Mouse (Mus musculus) liver, embryonic 13.5 days (tissue): ENCODE results near the gene Rab37. TPM values are rescaled to one million over a fixed set of nuclear protein-coding genes. Genes with fewer than 3 reads are reported as not detected.

Experiments used
- ATAC-seq: fragments of 200-750 bp; cut with Nextera tagmentation; 2 replicates; pipeline ENCODE4 v1.8.0; 2017; ENCODE audit warnings: low read depth, mild to moderate bottlenecking, moderate number of reproducible peaks, moderate library complexity
- DNase-seq: peaks from one replicate; pipeline ENCODE4 v3.0.0; 2022
- H3K27ac ChIP-seq: fragments of 300-500 bp; sonication (generic); 2 replicates; pipeline ENCODE4 v1.5.1; 2015; ENCODE audit warnings: moderate library complexity, mild to moderate bottlenecking, inconsistent platforms
- H3K27me3 ChIP-seq: fragments of 300-500 bp; sonication (generic); 2 replicates; pipeline ENCODE4 v1.6.1; 2015; ENCODE audit warnings: mild to moderate bottlenecking, inconsistent platforms
- H3K36me3 ChIP-seq: fragments of 300-500 bp; sonication (generic); 2 replicates; pipeline ENCODE4 v1.6.1; 2015; ENCODE audit warnings: mild to moderate bottlenecking, inconsistent platforms
- H3K4me1 ChIP-seq: fragments of 300-500 bp; sonication (generic); replicated peaks from 2 replicates; pipeline ENCODE4 v1.6.1; 2015; ENCODE audit warnings: inconsistent platforms
- H3K4me2 ChIP-seq: fragments of 300-500 bp; sonication (generic); 2 replicates; pipeline ENCODE4 v1.6.1; 2015; ENCODE audit warnings: inconsistent platforms, mild to moderate bottlenecking, moderate library complexity
- H3K4me3 ChIP-seq: fragments of 300-500 bp; sonication (generic); replicated peaks from 2 replicates; pipeline ENCODE4 v1.5.1; 2015; ENCODE audit warnings: mild to moderate bottlenecking, inconsistent platforms
- H3K9ac ChIP-seq: fragments of 300-500 bp; sonication (generic); 2 replicates; pipeline ENCODE4 v1.6.1; 2015; ENCODE audit warnings: mild to moderate bottlenecking, inconsistent platforms
- H3K9me3 ChIP-seq: fragments of 300-500 bp; sonication (generic); replicated peaks from 2 replicates; pipeline ENCODE4 v1.6.1; 2016; ENCODE audit warnings: inconsistent platforms
- WGBS: fragments of 180-500 bp; shearing (Covaris S2); methylation state at CpG from one replicate; pipeline ENCODE4 v1.1.7; 2015; ENCODE audit not compliant: insufficient replicate concordance; 5-methylcytosine and 5-hydroxymethylcytosine counted together
- polyA plus RNA-seq: library from polyadenylated mRNA; unstranded; fragments of >200 nt; fragmentation: Nextera tagmentation; extraction: Ambion mirVana; gene quantifications from 2 replicates; pipeline ENCODE4 v1.2.1, GENCODE M21; 2015

Rab37 gene
- polyA plus RNA-seq, 1 experiment from 2014 or later = 3.6 TPM

DNA sequence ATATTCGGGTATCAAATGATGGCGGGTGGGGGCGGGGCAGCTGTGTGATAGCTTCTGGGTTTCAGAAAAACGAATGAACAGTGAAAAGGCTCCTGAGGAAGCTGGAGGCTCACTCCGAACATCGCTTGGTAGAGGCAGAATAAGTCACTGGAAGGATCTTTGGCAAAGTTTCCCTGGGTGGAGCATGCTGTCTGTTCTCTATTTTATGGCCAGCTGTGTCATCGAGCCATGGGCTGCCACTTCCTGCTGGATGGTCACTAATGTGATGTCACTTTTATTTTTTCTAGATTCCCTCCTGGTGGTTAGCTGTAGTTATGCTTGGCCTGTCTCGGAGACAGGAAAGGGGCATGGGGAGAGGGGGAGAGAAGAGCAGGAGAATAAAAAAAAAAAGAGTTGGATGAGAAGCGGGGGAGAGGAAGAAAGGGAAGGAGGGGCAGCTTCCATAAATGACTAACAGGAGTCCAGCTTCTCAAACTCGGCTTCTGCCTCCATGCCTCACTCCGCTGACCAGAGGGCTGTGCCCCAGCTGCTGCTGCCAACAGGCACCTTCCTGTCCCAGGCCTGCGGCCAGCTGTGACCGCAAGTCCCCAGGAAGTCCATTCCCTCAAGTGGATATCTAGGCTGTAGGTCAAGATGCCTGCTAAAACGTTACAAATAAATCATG, 19.5 kb upstream of the Rab37 start:
- H3K9me3 ChIP-seq = no peaks in the 10 kb centered on the region
- no peak overlapping the region for H3K9ac ChIP-seq
- ATAC-seq = no peak
- no peak overlapping the region for H3K27ac ChIP-seq
- peak overlapping the region; percentile 23 for H3K4me2 ChIP-seq
- no peak overlapping the region for H3K4me3 ChIP-seq
- no peaks in the 10 kb centered on the region for H3K36me3 ChIP-seq
- peaks cover 28% of the 10 kb centered on the region for H3K4me1 ChIP-seq
- 13% methylated on average over 14 of the region's 14 CpGs for WGBS
- DNase-seq = no peak
- H3K27me3 ChIP-seq = no peaks in the 10 kb centered on the region

DNA sequence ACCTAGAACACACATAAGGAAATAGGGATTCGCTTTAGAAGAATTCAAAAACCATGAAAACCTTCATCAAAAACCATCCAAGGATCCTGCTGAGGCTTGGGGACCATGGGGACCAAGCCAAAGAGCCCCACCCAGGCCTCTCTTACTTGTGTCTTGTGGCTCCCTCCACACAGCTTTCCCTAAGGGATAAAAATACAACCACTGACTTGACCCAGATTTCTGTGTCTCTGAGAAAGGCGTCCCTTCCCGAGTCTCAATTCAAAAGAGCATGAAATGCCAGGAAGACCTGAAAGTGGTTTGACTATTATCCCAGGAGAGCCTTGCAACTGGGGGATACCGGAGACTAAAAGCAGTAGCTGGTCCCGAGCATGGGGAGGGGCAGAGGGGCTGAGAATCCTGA, 18.2 kb upstream of the Rab37 start:
- 56% methylated on average over 5 of the region's 5 CpGs for WGBS
- DNase-seq = no peak
- peaks cover 28% of the 10 kb centered on the region for H3K4me1 ChIP-seq

DNA sequence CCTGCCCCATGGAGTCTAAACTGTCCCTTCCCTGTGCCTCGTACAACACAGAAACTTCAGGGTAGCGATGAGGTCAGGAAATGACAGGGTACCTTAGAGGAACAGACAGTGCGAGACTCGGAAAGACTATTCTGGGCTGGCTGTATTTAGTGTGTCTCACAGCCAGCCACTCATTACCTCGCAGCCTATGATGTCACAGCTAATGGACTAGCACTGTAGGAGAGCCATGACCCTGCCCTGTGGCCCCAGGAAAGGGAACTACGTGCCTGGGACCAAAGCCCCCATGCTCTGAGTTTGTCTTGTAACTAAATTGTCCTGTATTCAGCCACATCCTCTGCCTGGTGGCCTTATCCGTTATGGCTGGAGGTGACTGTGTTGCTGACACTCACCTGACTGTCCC, 15.8 kb upstream of the Rab37 start:
- peak; percentile 57 for ATAC-seq
- peaks cover 36% of the 10 kb centered on the region for H3K4me1 ChIP-seq
- H3K4me2 ChIP-seq = no peak overlapping the region
- H3K9me3 ChIP-seq = no peaks in the 10 kb centered on the region
- no peak overlapping the region for H3K9ac ChIP-seq
- no peak for DNase-seq
- H3K27me3 ChIP-seq = no peaks in the 10 kb centered on the region
- no peak overlapping the region for H3K4me3 ChIP-seq
- peak overlapping the region; percentile 79 for H3K27ac ChIP-seq
- 15% methylated on average over 7 of the region's 7 CpGs for WGBS
- H3K36me3 ChIP-seq = no peaks in the 10 kb centered on the region

More for the DNA sequence above, 18.2 kb upstream of the Rab37 start:
- H3K9me3 ChIP-seq = no peaks in the 10 kb centered on the region
- no peak overlapping the region for H3K27ac ChIP-seq
- no peaks in the 10 kb centered on the region for H3K36me3 ChIP-seq
- H3K4me3 ChIP-seq = no peak overlapping the region
- H3K9ac ChIP-seq = no peak overlapping the region
- H3K27me3 ChIP-seq = no peaks in the 10 kb centered on the region
- no peak for ATAC-seq
- no peak overlapping the region for H3K4me2 ChIP-seq

DNA sequence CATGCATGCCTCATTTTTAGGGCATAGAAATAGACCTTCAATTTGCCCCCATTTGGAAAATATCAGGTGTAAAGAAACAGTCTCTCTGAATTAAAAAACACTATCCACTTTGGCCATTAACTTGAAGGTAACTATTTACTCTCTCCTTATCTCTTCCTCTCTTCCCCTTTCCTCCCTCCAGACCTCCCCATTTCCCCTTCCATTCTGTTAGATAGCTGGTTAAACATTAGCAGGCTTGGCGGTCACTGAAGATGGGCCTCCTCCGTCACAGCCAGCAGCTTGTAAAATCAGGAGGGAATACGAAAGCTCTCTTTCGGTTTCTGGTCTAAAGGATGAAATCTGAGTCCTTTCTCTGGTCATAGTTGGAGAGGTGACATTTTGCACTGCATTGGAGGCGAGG, 15.4 kb upstream of the Rab37 start:
- H3K4me3 ChIP-seq = no peak overlapping the region
- peak; percentile 60 for ATAC-seq
- peak overlapping the region; percentile 79 for H3K27ac ChIP-seq
- H3K36me3 ChIP-seq = no peaks in the 10 kb centered on the region
- 11% methylated on average over 5 of the region's 5 CpGs for WGBS
- peaks cover 36% of the 10 kb centered on the region for H3K4me1 ChIP-seq
- no peaks in the 10 kb centered on the region for H3K9me3 ChIP-seq
- DNase-seq = no peak
- peak overlapping the region; percentile 24; the same call in 1 of the 2 replicates for H3K4me2 ChIP-seq
- H3K9ac ChIP-seq = no peak overlapping the region
- H3K27me3 ChIP-seq = no peaks in the 10 kb centered on the region

DNA sequence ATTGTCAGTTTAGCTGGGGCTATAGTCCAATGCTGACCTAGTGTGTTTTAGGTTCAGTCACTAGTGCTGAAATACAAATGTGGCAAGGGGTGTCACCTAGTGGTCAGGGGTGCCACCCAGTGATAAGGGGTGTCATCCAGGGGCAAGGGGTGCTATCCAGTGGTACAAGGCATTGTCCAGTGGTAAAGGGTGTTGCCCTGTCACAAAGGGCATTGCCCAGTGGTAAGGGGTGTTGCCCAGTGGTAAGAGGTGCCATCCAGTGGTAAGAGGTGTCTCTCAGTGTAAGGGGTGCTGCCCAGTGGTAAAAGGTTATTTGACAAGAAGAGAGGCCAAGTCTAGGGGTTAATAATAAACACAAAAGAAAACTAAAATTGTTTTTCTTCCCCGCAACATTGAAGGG, 13.8 kb upstream of the Rab37 start:
- ATAC-seq (no peak), DNase-seq (no peak)
- no peak overlapping the region for H3K9ac ChIP-seq
- no peak overlapping the region for H3K4me3 ChIP-seq
- H3K27ac ChIP-seq = no peak overlapping the region
- WGBS = 86% methylated on average over 1 of the region's 1 CpGs
- peaks cover 25% of the 10 kb centered on the region for H3K4me1 ChIP-seq
- H3K27me3 ChIP-seq = no peaks in the 10 kb centered on the region
- no peaks in the 10 kb centered on the region for H3K9me3 ChIP-seq
- no peak overlapping the region for H3K4me2 ChIP-seq
- H3K36me3 ChIP-seq = no peaks in the 10 kb centered on the region

DNA sequence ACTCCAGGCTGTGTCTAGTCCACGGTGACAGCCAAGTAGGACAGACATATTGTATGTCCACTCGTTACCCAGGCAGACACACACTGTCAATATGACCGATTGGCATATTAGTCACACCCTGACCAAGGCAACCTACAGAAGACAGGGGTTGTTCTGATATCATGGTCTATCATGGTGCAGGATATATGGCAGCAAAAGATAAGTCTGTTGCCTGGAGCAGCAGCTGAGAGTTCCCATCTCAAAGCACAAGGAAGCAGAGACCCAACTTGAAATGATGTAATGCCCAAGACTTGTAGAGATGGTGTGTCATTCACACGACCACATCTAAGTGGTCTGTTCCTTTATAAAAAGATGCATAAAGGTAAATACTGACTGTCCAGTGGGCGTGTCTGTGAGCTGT, 12.6 kb upstream of the Rab37 start:
- WGBS = 40% methylated on average over 5 of the region's 5 CpGs
- no peak for ATAC-seq
- Histone ChIP-seq H3K4me3 (no peak overlapping the region), H3K27me3 (peaks cover 2% of the 10 kb centered on the region; the same call in 1 of the 2 replicates), H3K36me3 (no peaks in the 10 kb centered on the region), H3K27ac (no peak overlapping the region), H3K4me1 (peaks cover 25% of the 10 kb centered on the region), H3K9me3 (no peaks in the 10 kb centered on the region), H3K4me2 (no peak overlapping the region), H3K9ac (no peak overlapping the region)
- DNase-seq = no peak

DNA sequence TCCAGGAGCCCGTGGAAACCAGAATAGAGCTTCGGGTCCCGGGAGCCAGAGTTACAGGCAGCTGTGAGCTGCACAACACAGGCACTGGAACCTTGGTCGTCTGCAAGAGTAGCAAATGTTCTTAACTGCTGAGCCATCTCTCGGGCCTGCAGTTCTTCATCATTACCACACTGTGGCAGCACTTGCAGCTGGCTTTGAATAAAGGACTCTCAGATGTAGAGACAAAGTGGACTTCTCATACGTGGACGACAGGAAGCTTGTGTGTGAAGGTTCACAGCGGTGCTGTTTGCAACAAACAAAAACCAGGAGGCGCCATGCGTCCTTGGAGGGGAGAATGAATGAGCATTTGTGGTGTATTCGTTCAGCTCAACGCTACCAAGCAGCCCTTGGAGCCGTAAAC, 10.3 kb upstream of the Rab37 start:
- Histone ChIP-seq H3K36me3 (no peaks in the 10 kb centered on the region), H3K4me1 (peaks cover 14% of the 10 kb centered on the region), H3K4me3 (no peak overlapping the region), H3K27ac (no peak overlapping the region), H3K27me3 (peaks cover 16% of the 10 kb centered on the region), H3K4me2 (no peak overlapping the region), H3K9me3 (no peaks in the 10 kb centered on the region), H3K9ac (no peak overlapping the region)
- no peak for ATAC-seq
- 19% methylated on average over 13 of the region's 13 CpGs for WGBS
- no peak for DNase-seq

DNA sequence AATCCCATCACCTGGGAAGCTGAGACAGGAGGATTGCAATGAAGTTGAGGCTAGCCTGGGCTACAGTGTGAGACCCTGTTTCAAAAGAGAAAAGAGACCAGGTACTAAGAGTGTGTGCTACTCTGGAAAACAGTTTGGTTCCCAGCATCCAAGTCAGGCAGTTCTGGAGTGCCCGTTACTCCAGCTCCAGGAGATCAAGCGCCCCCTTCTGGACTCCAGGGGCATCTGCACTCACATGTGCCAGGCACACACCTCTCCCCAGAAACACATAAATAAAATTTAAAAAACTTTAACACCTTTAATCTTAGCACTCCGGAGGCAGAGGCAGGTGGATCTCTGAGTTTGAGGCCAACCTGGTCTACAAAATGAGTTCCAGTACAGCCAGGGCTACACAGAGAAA, 9.9 kb upstream of the Rab37 start:
- H3K4me2 ChIP-seq = no peak overlapping the region
- H3K36me3 ChIP-seq = no peaks in the 10 kb centered on the region
- H3K9ac ChIP-seq = no peak overlapping the region
- H3K27ac ChIP-seq = no peak overlapping the region
- WGBS = 42% methylated on average over 3 of the region's 3 CpGs
- no peak overlapping the region for H3K4me3 ChIP-seq
- ATAC-seq (no peak), DNase-seq (no peak)
- H3K27me3 ChIP-seq = peaks cover 16% of the 10 kb centered on the region
- no peaks in the 10 kb centered on the region for H3K9me3 ChIP-seq
- peaks cover 9% of the 10 kb centered on the region for H3K4me1 ChIP-seq

DNA sequence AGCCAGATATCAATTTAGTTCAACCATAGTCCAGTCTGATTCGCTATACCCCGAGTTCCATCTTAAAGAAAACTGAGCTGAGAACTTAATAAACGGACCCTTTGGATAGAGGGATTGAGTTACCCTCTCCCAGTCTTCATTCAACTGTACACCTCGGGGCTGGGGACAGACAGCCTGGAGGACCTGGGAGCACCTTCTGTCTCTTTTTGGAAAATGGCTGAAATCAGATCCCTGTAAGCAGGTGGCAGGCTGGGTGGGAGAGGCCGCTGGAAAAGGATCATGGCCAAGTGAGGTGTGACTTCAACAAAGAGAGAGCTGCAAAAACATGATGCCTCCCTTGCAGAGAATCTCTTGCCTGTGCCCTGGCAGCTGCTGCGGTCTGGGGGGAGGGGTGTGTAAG, 9.0 kb upstream of the Rab37 start:
- DNase-seq (no peak), ATAC-seq (no peak)
- Histone ChIP-seq H3K27me3 (peaks cover 16% of the 10 kb centered on the region), H3K36me3 (no peaks in the 10 kb centered on the region), H3K4me1 (0 out of 2 replicates have a peak, but pooled peaks cover 8% of the 10 kb centered on the region), H3K4me2 (no peak overlapping the region), H3K9ac (no peak overlapping the region), H3K4me3 (no peak overlapping the region), H3K27ac (no peak overlapping the region), H3K9me3 (no peaks in the 10 kb centered on the region)
- WGBS = 52% methylated on average over 6 of the region's 6 CpGs

DNA sequence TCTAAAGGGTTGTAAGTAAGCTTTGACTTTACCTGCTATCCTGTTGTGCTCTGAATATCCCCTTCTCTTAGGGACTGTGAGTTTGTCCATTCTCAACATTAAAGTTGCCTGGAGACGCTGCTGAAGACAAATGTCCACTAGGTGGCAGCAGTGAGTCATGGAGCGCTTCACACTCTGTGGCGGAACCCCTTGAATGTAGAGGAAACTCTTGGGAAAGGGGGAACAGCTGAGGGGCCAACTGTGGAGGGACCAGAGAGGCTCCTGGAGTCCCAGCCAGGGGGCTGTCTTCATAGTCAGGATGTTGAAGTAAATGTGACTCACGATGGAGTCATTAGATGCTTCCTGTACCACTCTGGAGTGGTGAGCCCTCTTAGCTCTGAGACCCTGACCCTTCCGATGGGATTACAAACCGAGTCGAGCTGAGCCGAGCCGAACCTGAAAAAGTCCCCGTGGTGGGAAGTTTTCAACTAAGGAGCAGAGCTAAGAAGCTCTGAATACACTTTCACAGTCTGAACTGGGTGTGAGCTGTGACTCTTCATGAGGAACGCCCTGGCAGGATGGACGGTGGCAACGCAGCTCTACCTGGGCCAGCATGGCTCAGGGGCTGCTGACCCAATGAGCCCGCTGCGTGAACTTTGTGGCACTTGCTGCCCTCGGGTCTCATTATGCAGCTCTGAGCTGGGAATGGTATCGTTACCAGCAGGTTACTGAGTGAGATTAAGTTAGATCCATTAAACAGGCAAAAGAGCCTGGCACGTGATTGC, 7.7 kb upstream of the Rab37 start:
- DNase-seq (peak; percentile 38), ATAC-seq (no peak)
- Histone ChIP-seq H3K27me3 (peaks cover 16% of the 10 kb centered on the region), H3K27ac (no peak overlapping the region), H3K4me1 (0 out of 2 replicates have a peak, but pooled peaks cover 5% of the 10 kb centered on the region), H3K36me3 (no peaks in the 10 kb centered on the region), H3K4me3 (no peak overlapping the region), H3K9me3 (no peaks in the 10 kb centered on the region), H3K9ac (no peak overlapping the region), H3K4me2 (no peak overlapping the region)
- 31% methylated on average over 18 of the region's 18 CpGs for WGBS

DNA sequence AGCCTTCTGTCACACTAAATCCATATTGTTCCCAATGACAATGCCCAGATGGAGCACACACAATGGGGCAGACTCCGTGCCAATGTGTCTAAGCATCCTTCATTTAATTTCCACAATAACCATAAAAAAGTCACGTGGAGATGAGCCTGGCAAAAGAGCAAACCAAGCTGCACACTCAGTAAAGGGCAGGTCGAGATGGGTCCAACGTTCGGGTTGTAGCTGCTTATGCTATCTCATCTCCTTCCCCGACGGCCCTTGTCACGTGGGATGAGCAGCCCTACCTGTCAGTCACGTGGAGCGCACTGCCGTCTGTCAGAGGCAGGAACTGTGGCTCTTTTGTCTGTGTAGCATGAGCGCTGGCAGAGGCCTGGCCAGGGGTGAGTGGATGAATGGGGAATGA, 6.6 kb upstream of the Rab37 start:
- Histone ChIP-seq H3K27me3 (peaks cover 20% of the 10 kb centered on the region), H3K36me3 (no peaks in the 10 kb centered on the region), H3K9ac (no peak overlapping the region), H3K9me3 (no peaks in the 10 kb centered on the region), H3K4me1 (no peaks in the 10 kb centered on the region), H3K4me2 (no peak overlapping the region), H3K4me3 (no peak overlapping the region), H3K27ac (no peak overlapping the region)
- 33% methylated on average over 12 of the region's 12 CpGs for WGBS
- ATAC-seq = no peak
- DNase-seq = no peak

DNA sequence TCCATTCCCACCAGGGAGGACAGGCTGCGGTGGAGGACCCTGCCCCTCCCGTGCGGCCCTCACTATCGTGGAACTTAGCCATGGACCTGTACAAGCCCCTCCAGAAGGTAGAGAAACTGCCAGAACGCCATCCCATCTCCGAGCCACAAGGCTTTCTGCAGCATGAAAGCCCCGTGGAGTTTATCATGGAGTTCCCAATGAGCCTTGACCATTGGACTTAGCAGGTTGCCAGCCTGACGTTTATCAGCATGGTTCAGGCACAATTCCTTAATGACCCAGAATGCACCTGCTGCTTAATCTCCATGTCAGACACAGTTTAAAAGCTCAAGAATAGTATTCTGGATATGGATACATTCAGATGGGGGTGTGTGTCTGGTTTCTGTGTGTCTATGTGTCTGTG, 6.2 kb upstream of the Rab37 start:
- no peaks in the 10 kb centered on the region for H3K36me3 ChIP-seq
- WGBS = 47% methylated on average over 8 of the region's 8 CpGs
- H3K4me3 ChIP-seq = no peak overlapping the region
- H3K27ac ChIP-seq = no peak overlapping the region
- H3K27me3 ChIP-seq = peaks cover 20% of the 10 kb centered on the region
- H3K4me1 ChIP-seq = no peaks in the 10 kb centered on the region
- no peak overlapping the region for H3K9ac ChIP-seq
- H3K9me3 ChIP-seq = no peaks in the 10 kb centered on the region
- DNase-seq (no peak), ATAC-seq (no peak)
- no peak overlapping the region for H3K4me2 ChIP-seq
